Mouse (Mus musculus) bone marrow macrophage, adult 2 months (primary cell): ENCODE results near the gene Slc30a7. TPM values are rescaled to one million over a fixed set of nuclear protein-coding genes. Genes with fewer than 3 reads are reported as not detected.
A peak's percentile ranks its signal among the peaks of the same experiment; 100 is the strongest.

ENCODE experiments used
- H3K27ac ChIP-seq: 2 replicates; pipeline ENCODE4 v1.5.1; 2012; ENCODE audit warnings: low read depth, low read length; ENCODE audit not compliant: insufficient read depth
- H3K4me1 ChIP-seq: 2 replicates; pipeline ENCODE4 v1.6.1; 2012; ENCODE audit warnings: low read length; ENCODE audit not compliant: control insufficient read depth, insufficient read depth
- H3K4me3 ChIP-seq: 2 replicates; pipeline ENCODE4 v1.5.1; 2012; ENCODE audit warnings: mild to moderate bottlenecking, low read length, moderate library complexity; ENCODE audit not compliant: insufficient read depth
- CTCF ChIP-seq: IDR thresholded peaks from 2 replicates; pipeline ENCODE4 v1.5.1; 2012; ENCODE audit warnings: low read depth, mild to moderate bottlenecking, low read length, moderate library complexity
- POLR2A ChIP-seq: IDR thresholded peaks from 2 replicates; pipeline ENCODE4 v1.6.1; 2012; ENCODE audit warnings: mild to moderate bottlenecking, low read depth, low read length, borderline replicate concordance
- polyA plus RNA-seq: library from polyadenylated mRNA; stranded (reverse); fragments of >200 nt; gene quantifications from 2 replicates; pipeline ENCODE4 v1.2.4, GENCODE M21; 2012; ENCODE audit not compliant: missing spikeins, insufficient read depth, insufficient read length

Slc30a7 gene
- polyA plus RNA-seq, 1 experiment, result 38.7 TPM

DNA sequence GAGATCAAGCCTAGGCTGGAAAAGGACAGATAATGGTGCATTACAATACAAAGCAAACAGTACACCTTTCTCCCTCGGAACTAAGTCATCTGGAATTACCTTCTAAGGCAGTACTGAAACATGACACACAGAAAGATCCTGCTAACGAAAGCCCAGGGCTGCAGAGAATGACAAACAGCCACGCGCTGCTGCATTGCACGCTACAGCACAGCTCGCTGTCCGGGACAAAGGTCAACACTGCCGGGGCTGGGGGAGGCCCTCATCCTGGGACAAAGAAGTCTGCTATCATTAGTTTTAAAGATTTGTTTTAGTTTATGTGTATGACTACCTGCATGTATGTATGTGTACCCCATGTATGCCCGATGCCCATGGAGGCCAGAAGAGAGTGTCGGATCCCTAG lies 14.2 kb downstream of the Slc30a7 start:
- TF ChIP-seq POLR2A (no peak), CTCF (no peak)
- Histone ChIP-seq H3K27ac (no peak overlapping the region), H3K4me1 (peaks cover 26% of the 10 kb centered on the region), H3K4me3 (no peak overlapping the region)

DNA sequence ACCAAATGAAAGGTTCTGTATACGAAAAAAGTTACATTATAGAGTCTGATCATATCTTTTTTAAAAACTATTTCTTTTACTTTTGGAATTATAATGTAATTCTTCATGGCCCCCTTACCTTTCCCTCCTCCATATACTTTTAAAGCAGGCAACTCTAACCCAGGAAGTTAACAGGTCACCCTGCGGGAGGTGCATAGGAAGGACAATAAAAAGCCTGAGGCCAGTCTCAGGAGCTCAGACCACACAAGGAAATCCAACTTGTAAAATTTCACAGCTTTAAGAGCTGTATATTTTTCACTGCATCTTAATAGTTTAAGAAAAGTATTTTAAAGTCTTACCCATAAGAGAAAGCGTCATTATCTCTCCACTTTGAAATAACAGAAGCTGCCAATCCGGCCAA lies 14.6 kb downstream of the Slc30a7 start:
- H3K27ac ChIP-seq, result no peak overlapping the region
- TF ChIP-seq CTCF (no peak), POLR2A (no peak)
- no peak overlapping the region for H3K4me3 ChIP-seq
- H3K4me1 ChIP-seq, result peaks cover 26% of the 10 kb centered on the region

DNA sequence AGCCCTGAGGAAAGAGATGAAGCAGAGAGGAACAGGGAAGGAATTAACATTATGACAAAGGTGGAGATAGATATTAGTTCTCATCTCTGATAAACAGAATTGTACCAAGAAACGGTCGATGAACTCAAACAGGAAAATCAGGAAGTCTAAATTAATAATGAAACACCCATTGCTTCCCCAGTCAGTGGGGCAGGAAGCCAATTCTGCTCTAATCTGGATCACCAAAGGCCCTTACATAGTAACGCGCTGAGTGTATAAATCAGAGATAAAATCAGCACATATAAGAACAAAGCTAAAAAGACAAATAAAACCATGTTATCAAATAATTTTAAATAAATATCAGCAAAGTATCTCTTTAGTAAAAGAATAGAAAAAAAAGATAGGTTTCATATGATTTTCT lies 15.1 kb downstream of the Slc30a7 start:
- peaks cover 22% of the 10 kb centered on the region for H3K4me1 ChIP-seq
- H3K27ac ChIP-seq, result peak overlapping the region; percentile 33; the same call in 1 of the 2 replicates
- TF ChIP-seq POLR2A, result no peak
- no peak for TF ChIP-seq CTCF
- peak overlapping the region; percentile 4; the same call in 1 of the 2 replicates for H3K4me3 ChIP-seq

DNA sequence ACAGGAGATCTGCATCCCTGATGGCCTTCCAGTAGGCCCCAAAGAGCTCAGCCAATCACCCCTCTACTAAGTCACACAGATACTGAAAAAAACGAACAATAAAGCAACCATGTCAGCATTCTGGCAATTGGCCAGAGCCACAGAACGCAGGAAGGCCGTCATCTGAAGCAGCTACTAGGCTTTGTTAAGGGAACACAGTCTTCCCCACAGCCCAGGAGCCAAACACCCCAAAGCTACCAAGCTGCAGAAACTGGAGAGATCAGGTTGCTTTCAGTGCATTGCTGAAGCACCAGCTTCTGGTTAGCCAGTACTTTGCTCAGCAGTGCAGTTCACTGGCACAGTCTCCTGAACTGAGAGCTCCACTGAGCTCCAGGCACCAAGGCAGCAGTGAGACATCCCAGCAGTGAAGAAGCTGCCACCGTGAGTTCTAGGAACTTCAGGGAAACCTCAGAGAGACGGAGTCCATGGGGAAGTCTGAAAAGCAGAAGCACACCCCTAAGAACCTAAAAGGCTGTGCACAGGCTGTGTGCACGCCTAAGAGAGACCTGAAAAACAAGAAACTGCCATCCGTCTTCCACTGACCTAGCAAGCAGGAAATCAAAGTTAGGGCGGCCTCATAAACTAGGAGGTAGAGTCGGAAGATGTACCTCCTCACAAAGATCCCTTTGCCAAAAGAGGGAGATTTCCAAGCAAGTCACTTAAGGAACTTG lies 21.9 kb downstream of the Slc30a7 start:
- H3K4me1 ChIP-seq, result peaks cover 18% of the 10 kb centered on the region
- TF ChIP-seq POLR2A, result no peak
- H3K27ac ChIP-seq, result peak overlapping the region; percentile 68
- peak overlapping the region; percentile 9; the same call in 1 of the 2 replicates for H3K4me3 ChIP-seq

DNA sequence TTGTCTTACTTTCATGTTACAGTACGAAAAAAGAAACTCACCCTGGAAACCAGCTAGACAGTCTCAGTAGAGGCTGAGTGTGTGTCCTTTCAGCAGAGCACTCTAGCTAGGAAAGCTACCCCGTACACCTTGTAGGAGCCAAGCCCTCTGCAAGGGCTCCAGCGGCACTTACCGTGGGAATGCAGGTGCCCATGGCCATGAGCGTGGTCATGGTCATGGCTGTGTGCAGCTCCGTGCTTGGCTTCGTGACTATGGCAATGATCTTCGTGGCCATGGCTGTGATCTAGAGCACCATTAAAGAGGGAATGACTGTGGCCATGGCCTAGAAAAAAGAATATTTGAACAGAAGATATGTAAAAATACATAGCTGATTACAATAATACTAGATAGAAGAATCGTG lies 22.6 kb downstream of the Slc30a7 start:
- Histone ChIP-seq H3K4me3 (no peak overlapping the region), H3K4me1 (peaks cover 18% of the 10 kb centered on the region), H3K27ac (peak overlapping the region; percentile 12; the same call in 1 of the 2 replicates)
- no peak for TF ChIP-seq CTCF
- no peak for TF ChIP-seq POLR2A

DNA sequence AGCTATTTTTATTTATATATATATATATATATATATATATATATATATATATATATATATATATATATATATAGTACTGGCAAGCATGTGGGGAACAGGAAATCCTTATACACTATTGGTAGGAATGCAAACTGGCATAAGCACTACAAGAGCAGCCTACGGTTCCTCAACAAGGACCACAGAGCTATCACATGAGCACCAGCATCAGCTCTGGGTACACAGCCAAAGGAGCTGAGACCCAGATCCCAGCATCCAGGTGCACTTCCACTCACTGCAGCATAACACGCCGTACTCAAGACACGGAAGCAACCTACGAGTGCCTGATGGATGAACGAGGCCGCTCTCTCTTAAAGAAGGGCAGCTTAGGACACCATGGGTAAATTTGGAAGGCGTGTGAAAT lies 24.0 kb downstream of the Slc30a7 start:
- no peak for TF ChIP-seq POLR2A
- no peak for TF ChIP-seq CTCF

DNA sequence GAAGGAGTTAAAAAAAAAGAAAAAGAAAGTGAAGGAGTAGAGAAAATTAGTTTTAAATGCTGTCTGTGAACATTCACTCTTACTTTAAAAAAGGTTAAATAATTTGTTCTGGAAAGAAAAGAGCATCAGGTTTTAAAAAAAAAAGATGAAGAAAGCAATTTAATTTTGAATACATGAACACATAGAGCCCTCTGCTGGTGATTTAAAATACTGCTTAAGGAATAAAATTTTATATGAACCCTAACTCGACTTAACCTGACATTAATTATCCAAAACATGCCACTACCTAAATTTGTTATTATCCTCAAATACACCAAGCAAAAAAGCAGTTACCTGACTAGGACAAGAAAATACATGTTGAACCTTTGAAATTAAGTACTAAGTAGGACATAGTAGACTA lies 28.2 kb downstream of the Slc30a7 start:
- TF ChIP-seq CTCF (no peak), POLR2A (no peak)
- Histone ChIP-seq H3K27ac (no peak overlapping the region), H3K4me3 (no peak overlapping the region), H3K4me1 (no peaks in the 10 kb centered on the region)

More for the DNA sequence above, 24.0 kb downstream of the Slc30a7 start:
- Histone ChIP-seq H3K4me1 (peaks cover 18% of the 10 kb centered on the region), H3K27ac (no peak overlapping the region), H3K4me3 (no peak overlapping the region)

DNA sequence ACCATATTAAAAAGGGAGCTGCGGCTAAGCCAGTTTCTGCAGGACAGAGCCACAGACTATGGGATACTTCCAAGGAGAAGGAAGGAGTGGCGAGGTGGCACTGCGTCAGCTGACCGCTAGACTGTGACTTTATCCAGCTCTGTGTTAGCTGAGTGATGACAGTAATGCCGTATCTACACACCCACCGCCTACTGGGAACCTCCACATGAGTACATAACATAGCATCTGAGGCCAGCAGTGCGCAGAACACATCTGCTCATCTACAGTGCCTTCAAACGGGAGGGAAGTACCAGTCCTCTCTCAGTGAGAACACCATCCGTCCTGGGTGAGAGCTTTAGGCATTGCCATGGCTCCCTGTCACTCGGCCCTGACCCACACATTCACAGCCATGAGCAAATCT lies 32.2 kb downstream of the Slc30a7 start:
- Histone ChIP-seq H3K27ac (no peak overlapping the region), H3K4me1 (no peaks in the 10 kb centered on the region), H3K4me3 (no peak overlapping the region)
- TF ChIP-seq POLR2A, result no peak
- no peak for TF ChIP-seq CTCF

DNA sequence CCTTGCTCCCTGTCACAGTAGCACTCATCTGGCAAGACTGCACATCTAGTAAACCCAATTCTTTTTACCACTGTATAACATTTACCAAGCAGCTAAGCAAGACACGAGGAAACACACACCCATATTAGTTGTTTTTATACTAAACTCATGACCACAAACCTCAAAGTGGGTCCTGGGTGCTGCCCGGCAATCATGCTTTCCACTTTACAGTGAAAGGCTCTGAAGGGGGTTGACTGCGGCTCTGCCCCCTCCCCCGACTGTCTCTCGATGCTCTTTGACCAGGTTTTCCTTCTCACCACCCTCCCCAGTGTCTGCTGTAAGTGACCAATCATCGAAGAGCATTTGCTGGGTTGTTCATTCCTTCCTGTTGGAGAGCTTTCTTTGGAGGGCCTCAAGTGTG lies 33.0 kb downstream of the Slc30a7 start:
- H3K27ac ChIP-seq, result no peak overlapping the region
- H3K4me1 ChIP-seq, result peaks cover 1% of the 10 kb centered on the region; the same call in 1 of the 2 replicates
- no peak overlapping the region for H3K4me3 ChIP-seq
- TF ChIP-seq CTCF (no peak), POLR2A (no peak)

DNA sequence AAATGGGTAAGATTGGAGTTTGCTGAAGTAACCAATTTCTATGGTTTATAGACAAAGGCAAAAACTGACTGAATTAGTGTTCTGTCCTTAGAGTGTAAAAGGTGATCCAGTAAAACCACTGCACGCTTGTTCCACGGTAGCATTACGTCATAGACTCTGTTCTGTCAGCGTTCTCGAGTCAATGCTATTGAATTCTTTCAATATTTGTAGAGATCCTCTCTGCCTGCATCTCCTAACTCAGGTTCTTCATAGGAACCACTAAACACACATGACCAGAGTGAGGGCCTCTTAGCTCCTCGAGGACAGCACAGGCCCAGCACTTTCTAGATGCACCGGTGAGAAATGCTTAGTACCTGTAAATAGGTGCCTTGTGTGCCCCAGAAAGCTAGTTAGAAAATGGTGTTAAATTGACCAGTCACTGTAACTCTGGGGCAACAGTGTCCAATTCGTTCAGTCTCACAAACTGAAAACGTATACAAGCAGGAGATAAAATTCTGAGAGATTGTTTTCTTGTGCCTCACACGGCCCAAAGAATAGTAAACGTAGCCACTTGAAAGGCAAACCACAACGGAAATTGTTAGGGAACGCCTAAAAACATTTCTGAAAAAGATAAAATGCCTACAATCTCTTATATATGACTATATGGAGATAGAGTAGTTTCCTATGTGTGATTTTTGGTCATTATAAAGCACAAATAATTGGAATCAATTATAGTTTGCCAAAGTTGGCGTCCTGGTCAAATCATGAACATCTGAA lies 35.1 kb downstream of the Slc30a7 start:
- no peak for TF ChIP-seq POLR2A
- no peak for TF ChIP-seq CTCF
- Histone ChIP-seq H3K4me1 (peaks cover 2% of the 10 kb centered on the region; the same call in 1 of the 2 replicates), H3K4me3 (no peak overlapping the region), H3K27ac (no peak overlapping the region)
